Mouse (Mus musculus): ENCODE measurements around the gene Nubpl.

The Nubpl gene

DNA sequence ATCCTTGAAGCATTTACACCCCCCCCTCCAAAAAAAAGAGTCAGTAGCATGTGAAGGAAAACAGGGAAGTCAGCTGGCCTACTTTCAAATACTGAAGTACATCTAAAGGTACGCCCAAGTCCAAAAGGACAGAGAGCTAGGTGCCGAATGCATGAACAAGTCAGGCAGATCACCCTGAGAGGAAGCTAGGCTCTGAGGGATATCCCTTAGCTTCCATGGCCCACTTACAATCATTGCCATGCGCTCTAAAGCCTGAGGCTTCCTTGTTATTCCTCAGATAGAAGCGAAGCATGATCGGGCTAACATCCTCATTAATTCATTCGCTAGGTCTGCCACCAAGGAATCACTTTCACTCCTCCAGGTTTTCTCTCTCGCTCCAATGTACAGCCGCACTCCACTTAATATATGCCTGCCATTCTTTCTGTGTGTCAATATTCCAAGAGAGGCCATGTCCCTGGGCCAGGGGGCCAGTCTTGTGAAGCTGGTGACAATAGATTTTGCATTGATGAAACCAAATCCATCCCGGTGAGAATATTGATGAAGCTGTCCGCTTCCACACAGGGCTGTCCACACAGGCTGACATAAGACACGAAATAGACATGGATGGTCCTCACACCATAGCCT, 237.7 kb downstream of the Nubpl start:
- DNase-seq (ENCODE audit: low spot score): no peak

DNA sequence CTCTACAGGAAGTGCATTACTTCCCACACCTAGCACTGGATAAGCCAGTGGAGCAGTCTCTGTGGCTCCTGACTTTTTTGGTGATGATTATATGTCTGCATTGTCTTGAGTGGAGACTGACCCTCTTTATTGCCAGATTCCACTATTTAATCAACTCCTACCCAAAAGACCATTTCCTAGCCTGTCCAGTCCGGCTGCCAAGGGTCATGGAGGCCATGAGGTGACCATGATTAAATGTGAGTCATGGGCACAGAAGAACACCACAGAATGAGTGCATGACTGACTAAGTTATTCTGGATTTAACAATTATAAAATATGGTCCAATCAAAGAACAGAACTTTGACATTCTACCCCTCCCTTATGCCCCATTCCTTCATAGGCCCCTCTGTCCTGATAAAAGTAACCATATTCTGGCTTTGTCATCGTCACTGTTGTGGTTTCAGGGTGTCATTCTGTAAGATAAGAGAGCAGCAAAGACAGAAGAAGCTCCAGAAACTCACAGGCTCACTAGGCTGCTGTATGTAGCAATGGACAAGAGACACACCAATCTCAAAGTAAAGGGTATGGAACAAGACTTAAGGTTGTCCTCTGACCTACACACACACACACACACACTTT, 240.7 kb downstream of the Nubpl start:
- DNase-seq (ENCODE audit: low spot score): no peak

DNA sequence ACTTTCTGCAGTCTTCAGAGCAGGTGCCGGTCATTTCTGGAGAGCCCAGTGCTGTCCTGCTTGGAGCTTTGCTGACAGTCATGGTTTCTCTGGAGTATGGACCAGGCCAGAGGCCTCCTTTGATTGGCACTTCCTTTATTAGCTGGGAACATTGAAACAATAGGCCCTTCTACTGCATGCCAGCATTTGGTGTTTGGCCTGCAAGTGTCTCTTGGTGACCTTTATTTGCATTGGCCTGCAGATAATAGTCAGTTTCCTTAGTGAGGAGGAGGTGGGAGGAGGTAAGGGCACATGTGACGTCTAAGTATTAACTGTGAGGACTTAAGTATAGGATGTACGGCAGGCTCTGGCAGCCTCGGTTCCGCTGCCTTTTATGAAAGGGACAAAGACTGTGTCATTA, 249.1 kb downstream of the Nubpl start:
- peak; percentile 55 for DNase-seq (ENCODE audit: low spot score)

DNA sequence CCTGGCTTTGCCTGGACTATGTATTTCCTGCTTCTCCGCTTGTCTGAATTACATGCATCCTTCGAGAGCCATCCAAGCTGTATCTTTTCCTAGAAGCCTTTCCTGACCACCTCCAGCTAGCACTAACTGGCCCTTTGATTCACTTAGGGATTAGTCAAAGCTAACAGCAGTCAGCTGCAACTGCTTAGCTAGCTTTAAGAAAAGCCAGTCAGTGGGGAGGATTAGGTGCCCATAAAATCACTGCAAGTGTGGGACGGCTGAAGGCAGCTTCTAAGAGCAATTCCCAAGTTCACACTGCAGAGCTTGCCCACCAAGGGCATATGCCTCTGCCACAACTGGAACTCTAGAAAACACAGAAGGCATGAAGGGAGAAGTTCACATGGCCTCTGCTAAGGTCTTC, 252.7 kb downstream of the Nubpl start:
- DNase-seq (ENCODE audit: low spot score): no peak

DNA sequence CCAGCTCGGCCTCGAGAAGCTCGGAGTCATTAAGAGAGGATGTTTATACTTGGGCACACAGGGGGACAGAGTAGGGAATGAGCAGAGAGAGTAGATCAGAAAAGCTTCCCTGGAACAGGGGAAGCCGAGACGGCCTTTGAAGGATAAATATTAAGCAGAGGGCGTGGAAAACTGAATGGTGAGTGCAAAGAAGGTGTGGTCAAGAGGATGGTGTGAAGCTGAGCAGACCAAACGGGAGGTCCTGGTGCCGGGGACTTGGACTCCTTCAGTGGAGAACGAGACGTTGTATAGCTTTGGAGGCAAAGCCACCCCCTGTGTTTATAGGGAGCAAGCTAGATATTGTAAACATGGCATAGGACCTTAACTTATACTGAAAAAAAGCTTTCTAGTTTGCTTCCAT, 261.9 kb downstream of the Nubpl start:
- no peak for DNase-seq (ENCODE audit: low spot score)

DNA sequence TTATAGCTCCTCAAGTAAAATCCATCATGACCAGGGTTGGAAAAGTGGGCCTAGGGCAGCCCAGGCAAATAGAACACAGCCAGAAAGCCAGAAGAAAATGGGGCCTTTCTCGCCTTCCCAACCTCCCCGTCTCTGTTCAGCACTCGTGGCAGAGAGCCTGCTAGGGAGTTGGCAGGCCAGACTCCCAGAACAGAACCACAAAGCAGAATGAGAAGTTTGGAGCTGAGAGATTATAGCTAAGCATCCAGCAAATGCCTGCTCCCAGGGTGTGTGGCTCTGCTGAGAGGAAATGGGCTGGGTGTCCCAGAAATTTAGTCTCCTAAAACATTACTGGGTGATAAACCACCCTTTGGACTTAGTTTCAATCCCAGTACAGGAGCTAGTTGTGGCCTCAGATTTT, 262.6 kb downstream of the Nubpl start:
- DNase-seq (ENCODE audit: low spot score): no peak

DNA sequence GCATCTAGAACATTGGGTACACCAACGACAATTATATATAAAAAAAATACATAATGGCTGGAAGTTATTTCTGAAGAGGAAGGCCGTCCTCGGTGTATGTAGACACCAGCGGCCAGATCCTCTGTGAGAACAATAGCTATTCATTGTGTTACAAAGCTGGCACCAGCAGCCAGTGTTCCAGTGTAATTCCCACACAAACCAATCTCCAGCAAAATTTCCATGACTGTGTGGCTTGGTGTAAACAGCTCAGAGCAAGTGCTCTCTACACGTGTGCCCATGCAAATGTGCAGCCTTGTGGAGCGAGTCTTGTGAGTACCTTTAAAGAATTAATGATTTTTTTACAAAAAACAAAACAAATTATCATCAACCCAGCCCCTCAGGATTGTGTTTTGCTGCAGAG, 263.7 kb downstream of the Nubpl start:
- peak; percentile 59 for DNase-seq (ENCODE audit: low spot score)
